Mouse (Mus musculus) erythroblast, embryonic 14.5 days (primary cell): ENCODE data around the gene Slc5a10.

Experiments used
- GATA1 ChIP-seq: IDR thresholded peaks from 2 replicates; pipeline ENCODE4 v1.6.1; 2012; ENCODE audit warnings: low read length, inconsistent platforms, mixed read lengths
- TAL1 ChIP-seq: IDR thresholded peaks from 3 replicates; pipeline ENCODE4 v1.6.1; 2012; ENCODE audit warnings: low read length, inconsistent platforms, mixed read lengths

- TF ChIP-seq GATA1 = no peak
- TF ChIP-seq TAL1 = no peak
Measured at GRCm38 (mm10) chr11:61699460-61699859, 21.2 kb downstream of the Slc5a10 start.
